Mouse (Mus musculus) hindbrain, embryonic 15.5 days (tissue): ENCODE data around the gene Zfp800. TPM values are rescaled to one million over a fixed set of nuclear protein-coding genes. Genes with fewer than 3 reads are reported as not detected.

Experiments
- ATAC-seq: fragments of 200-750 bp; cut with Nextera tagmentation; 2 replicates; pipeline ENCODE4 v1.8.0; 2017; ENCODE audit warnings: low read depth, moderate number of reproducible peaks, moderate TSS enrichment; ENCODE audit not compliant: low FRiP score
- H3K27ac ChIP-seq: fragments of 300-500 bp; sonication (generic); replicated peaks from 2 replicates; pipeline ENCODE4 v1.5.1; 2015; ENCODE audit warnings: mild to moderate bottlenecking, inconsistent platforms
- H3K27me3 ChIP-seq: fragments of 300-500 bp; sonication (generic); 2 replicates; pipeline ENCODE4 v1.6.1; 2015; ENCODE audit warnings: control low read depth, inconsistent platforms
- H3K36me3 ChIP-seq: fragments of 300-500 bp; sonication (generic); 2 replicates; pipeline ENCODE4 v1.6.1; 2015; ENCODE audit warnings: control low read depth, inconsistent platforms
- H3K4me1 ChIP-seq: fragments of 300-500 bp; sonication (generic); replicated peaks from 2 replicates; pipeline ENCODE4 v1.6.1; 2015; ENCODE audit warnings: control low read depth, inconsistent platforms
- H3K4me2 ChIP-seq: fragments of 300-500 bp; sonication (generic); 2 replicates; pipeline ENCODE4 v1.6.1; 2015; ENCODE audit warnings: moderate library complexity, mild to moderate bottlenecking, inconsistent platforms
- H3K4me3 ChIP-seq: fragments of 300-500 bp; sonication (generic); 2 replicates; pipeline ENCODE4 v1.5.1; 2015; ENCODE audit warnings: mild to moderate bottlenecking, inconsistent platforms
- H3K9ac ChIP-seq: fragments of 300-500 bp; sonication (generic); 2 replicates; pipeline ENCODE4 v1.6.1; 2015; ENCODE audit warnings: inconsistent platforms
- H3K9me3 ChIP-seq: fragments of 300-500 bp; sonication (generic); 2 replicates; pipeline ENCODE4 v1.6.1; 2016; ENCODE audit warnings: control low read depth, inconsistent platforms
- WGBS: fragments of 180-500 bp; shearing (Covaris S2); methylation state at CpG from one replicate; pipeline ENCODE4 v1.1.7; 2015; 5-methylcytosine and 5-hydroxymethylcytosine counted together
- polyA plus RNA-seq: library from polyadenylated mRNA; unstranded; fragments of >200 nt; fragmentation: Nextera tagmentation; extraction: Ambion mirVana; gene quantifications from 2 replicates; pipeline ENCODE4 v1.2.1, GENCODE M21; 2015

Zfp800 gene
- 22.4 and 24.6 TPM in 2 replicates for polyA plus RNA-seq

DNA sequence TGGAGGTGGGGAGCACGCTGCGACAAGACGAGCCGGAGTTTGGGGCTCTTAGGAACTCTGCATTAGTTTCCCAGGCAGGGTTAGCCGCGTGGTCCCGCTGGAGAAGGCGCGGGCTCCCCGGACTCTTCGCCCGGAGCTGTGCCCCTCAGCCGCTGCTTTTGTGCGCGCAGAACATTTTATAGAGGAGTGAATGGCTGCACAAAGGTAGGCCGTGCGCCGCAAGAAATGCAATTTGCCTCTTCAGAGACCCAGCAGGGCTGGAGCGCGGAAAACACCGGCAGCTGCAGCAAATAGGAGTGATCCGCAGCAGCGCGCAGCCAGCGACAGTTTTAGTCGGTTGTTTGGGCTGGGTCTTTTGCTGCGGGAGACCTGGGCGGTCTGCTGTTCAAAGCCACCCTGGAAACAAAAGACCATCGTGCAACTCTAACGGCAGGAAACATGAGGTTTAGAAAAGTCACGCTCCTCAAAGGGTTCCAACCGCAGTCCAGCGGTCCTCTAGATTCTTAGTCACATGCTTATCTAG is at the start of gene Zfp800:
Gene Zfp800, minus strand, starts transcription at position 325 of the 523 bp plus-strand sequence.
- ATAC-seq: no peak

DNA sequence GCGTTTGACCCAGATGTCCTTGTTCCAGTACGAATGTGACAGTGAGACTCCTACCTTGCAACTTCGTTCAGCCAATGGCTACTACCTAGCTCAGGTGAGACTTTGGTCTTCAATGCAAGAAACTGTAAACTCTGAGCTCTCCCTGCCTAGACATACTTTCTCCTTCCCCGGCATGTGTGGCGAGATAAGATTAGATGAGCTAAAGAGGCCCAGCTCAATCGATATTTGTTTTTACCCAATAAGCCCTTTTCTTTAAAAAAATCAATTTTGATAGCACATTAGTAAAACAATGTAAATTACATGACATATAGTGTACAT is 33.7 kb upstream of the Zfp800 start:
- Histone ChIP-seq H3K4me3 (no peak overlapping the region), H3K4me1 (no peaks in the 10 kb centered on the region), H3K9ac (no peak overlapping the region), H3K27ac (no peak overlapping the region), H3K36me3 (peaks cover 7% of the 10 kb centered on the region; the same call in 1 of the 2 replicates), H3K9me3 (no peaks in the 10 kb centered on the region), H3K27me3 (no peaks in the 10 kb centered on the region), H3K4me2 (no peak overlapping the region)
- no peak for ATAC-seq
- 83% methylated on average over 6 of the region's 6 CpGs for WGBS

More for the DNA sequence above, at the start of gene Zfp800:
- Histone ChIP-seq H3K9me3 (no peaks in the 10 kb centered on the region), H3K27me3 (peaks cover 4% of the 10 kb centered on the region; the same call in 1 of the 2 replicates), H3K36me3 (no peaks in the 10 kb centered on the region), H3K4me3 (peak within 1 kb of the TSS; percentile 42), H3K4me2 (peak within 1 kb of the TSS; percentile 91), H3K9ac (peak within 1 kb of the TSS; percentile 27), H3K27ac (peak within 1 kb of the TSS; percentile 48), H3K4me1 (peaks cover 16% of the 10 kb centered on the region)
- under 1% methylated on average over 33 of the region's 33 CpGs for WGBS

DNA sequence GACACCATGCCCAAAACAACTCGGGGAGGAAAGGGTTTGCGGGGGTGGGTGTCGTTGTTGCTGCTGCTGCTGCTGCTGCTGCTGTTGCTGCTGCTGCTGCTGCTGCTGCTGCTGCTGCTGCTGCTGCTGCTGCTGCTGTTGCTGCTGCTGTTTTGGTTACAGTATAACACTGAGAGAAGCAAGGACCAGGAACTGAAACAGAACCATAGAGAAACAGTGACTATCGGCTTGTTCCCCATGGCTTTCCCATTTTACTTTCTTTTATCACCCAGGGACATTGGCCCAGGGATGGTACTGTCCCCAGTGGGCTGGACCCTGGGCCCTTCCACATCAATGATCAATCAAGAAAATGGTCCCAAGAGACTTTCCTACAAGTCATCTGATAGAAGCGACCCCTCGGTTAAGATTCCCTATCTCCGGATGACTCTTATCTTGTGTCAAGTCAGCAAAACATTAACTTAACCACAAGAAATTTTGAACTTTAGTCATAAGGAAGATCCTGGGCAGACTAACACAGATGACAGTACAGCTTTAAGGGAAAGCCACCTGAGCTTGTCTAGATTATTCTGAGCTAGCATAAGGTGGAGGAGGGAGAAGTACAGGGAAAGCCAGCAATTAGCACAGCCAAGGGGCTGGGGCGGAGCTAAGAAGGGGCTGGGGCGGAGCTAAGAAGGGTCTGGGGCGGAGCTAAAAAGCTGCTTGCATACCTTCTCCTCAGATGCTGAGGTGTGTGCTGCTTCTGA is 33.2 kb upstream of the Zfp800 start:
- Histone ChIP-seq H3K9ac (no peak overlapping the region), H3K4me2 (no peak overlapping the region), H3K27ac (no peak overlapping the region), H3K4me3 (no peak overlapping the region), H3K36me3 (peaks cover 12% of the 10 kb centered on the region), H3K9me3 (no peaks in the 10 kb centered on the region), H3K27me3 (no peaks in the 10 kb centered on the region), H3K4me1 (peaks cover 2% of the 10 kb centered on the region; the same call in 1 of the 2 replicates)
- 80% methylated on average over 10 of the region's 10 CpGs for WGBS
- no peak for ATAC-seq

DNA sequence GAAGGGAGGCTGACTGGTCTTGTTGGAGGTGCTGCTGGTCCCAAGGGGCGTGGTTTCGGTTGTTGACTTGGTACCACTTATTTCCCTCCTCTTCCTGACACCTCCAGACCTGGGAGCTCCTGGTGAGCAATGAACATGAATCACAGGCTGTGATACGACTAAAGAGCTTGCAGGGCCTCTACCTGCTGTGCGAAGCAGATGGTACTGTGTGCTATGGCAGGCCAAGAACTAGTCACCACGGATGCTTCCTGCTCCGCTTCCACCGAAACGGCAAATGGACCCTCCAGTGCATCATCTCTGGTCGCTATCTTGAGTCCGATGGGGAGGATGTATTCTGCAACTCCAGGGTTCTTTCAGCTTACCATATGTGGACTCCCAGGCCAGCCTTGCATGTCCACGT is 32.1 kb upstream of the Zfp800 start:
- Histone ChIP-seq H3K4me3 (no peak overlapping the region), H3K4me1 (peaks cover 13% of the 10 kb centered on the region), H3K27ac (no peak overlapping the region), H3K9ac (no peak overlapping the region), H3K27me3 (no peaks in the 10 kb centered on the region), H3K4me2 (no peak overlapping the region), H3K9me3 (no peaks in the 10 kb centered on the region), H3K36me3 (peaks cover 17% of the 10 kb centered on the region)
- no peak for ATAC-seq
- WGBS: 87% methylated on average over 11 of the region's 11 CpGs

DNA sequence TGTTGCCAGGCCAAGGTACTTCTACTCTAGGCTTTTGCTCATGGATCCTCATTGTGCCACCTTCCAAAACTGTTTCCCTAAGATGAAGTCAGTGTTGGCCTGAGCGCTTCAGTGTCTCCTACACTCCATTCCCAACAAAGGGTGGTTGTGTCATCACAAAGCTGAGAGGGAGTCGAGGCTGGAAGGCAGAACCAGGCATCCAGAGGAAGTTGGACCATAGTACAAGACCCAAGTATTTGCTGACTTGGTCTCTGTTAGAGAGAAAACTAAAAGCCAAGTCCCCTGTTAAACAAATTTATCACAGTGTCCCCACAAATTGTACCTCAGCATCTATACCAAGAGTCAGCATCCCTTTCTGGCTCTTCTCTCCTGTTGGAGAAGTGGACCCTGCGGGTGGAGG is 30.5 kb upstream of the Zfp800 start, which contains the start of gene Gcc1:
Gene Gcc1, minus strand, starts transcription at position 101 of the 400 bp plus-strand sequence.
- WGBS: 84% methylated on average over 3 of the region's 3 CpGs
- no peak within 1 kb of the TSS for H3K4me3 ChIP-seq
- H3K4me2 ChIP-seq: no peak within 1 kb of the TSS
- no peaks in the 10 kb centered on the region for H3K27me3 ChIP-seq
- H3K9me3 ChIP-seq: no peaks in the 10 kb centered on the region
- no peak for ATAC-seq
- H3K36me3 ChIP-seq: peaks cover 17% of the 10 kb centered on the region
- H3K9ac ChIP-seq: no peak within 1 kb of the TSS
- H3K4me1 ChIP-seq: peaks cover 22% of the 10 kb centered on the region
- no peak within 1 kb of the TSS for H3K27ac ChIP-seq

DNA sequence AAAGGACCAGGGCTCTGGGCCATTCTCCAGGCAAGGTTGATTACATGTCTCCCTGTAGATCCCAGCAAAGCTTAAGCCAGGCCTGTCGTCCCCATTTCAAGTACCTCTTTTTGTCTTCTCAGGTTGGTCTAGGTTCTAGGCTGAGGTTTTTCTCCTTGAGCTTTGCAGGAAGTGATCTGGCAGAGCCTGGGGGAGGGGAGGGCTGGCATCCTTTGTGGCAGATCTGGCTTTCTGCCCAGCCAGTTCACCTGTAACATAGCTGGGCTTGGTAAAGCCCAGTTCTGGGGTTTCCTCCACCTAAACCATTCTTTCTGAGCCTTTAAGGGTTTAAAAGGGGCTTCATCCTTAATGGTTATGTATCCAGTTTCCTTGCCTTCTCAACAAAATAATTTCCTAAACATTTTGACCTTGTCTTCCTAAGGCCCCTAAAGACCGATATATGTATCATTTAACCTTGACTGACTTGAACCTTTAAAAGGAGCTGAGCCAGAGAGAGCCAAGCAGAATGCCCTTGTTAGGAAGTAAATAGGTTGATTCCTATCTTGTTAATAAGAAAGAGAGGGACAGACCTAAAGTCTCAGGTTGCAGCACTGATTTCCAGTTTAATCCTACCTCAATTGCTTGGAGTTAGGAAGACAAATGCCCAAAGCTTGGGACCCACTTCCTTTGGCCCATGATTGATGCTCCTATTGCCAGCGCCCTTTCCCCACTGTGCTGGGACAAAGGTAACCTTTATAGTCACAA is 29.5 kb upstream of the Zfp800 start, which contains the start of gene Fscn3:
Gene Fscn3, plus strand, starts transcription at position 694 of the 744 bp plus-strand sequence.
- H3K27me3 ChIP-seq: no peaks in the 10 kb centered on the region
- ATAC-seq: no peak
- 82% methylated on average over 3 of the region's 3 CpGs for WGBS
- no peak within 1 kb of the TSS for H3K27ac ChIP-seq
- H3K4me2 ChIP-seq: no peak within 1 kb of the TSS
- no peaks in the 10 kb centered on the region for H3K9me3 ChIP-seq
- H3K4me3 ChIP-seq: no peak within 1 kb of the TSS
- H3K36me3 ChIP-seq: peaks cover 17% of the 10 kb centered on the region
- peaks cover 27% of the 10 kb centered on the region for H3K4me1 ChIP-seq
- no peak within 1 kb of the TSS for H3K9ac ChIP-seq

DNA sequence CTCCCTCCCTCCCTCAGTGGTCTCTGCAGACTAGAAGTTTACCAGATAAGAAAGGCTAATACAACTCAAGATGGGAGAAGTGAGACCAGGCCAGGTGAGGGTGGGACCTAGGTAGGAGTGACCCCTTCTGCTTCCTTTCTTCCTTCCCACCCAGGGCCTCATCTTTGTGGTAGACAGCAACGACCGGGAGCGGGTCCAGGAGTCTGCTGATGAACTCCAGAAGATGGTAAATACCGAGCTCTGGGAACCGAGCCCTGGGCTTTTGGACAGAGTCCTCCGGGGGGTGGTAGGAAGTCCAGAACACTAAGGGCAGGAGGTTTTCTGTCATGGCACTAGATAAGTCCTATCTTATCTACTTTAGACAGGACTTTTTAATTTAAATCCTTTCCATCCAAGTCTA is 27.2 kb upstream of the Zfp800 start:
- Histone ChIP-seq H3K9me3 (no peaks in the 10 kb centered on the region), H3K4me2 (peak overlapping the region; percentile 76), H3K36me3 (peaks cover 17% of the 10 kb centered on the region), H3K9ac (no peak overlapping the region), H3K4me1 (peaks cover 43% of the 10 kb centered on the region), H3K4me3 (no peak overlapping the region), H3K27me3 (no peaks in the 10 kb centered on the region), H3K27ac (no peak overlapping the region)
- no peak for ATAC-seq
- 93% methylated on average over 6 of the region's 6 CpGs for WGBS

DNA sequence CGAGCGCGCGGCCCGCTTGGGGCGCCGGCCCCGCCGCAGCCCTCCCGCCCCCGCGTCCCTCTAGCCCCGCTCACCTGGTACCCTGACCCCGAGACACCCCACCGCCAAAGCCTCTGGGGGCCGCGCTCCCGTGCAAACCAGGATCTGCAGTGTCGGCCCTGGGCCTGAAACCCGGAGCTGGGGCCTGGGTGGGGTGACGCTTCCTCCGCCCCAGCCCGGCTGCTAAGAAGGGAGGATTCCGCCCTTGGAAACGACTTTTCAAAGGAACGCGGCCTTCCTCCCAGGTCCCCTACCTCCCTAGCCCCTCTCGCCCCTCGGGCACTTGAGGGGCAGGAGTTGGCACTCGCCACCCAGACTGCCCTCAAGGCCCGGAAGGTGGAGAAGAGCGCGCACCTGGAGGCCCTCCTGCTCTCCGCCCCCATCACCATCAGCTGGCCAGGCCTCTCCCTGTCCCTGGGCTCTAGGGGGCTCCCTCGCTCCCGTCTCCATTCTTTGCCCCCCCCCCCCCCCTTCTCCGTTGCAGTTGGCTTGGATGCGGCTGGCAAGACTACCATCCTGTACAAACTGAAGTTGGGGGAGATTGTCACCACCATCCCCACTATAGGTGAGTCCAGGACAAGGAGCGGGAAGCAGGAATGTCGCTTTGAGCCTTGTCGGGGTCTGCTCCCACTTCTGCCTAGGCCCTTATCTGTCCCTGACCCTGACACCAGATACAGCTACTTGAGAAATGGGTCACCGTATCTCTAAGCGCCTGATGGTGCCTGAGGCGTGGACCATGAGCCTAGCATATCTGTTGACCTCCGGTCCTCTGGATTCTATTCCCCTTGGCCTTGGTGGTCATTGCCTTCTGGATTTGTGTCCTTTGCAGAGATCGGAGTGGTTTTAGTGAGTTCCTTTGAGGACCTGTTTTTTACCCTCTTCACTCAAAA is 26.2 kb upstream of the Zfp800 start:
- H3K4me2 ChIP-seq: peak overlapping the region; percentile 76
- peak; percentile 32 for ATAC-seq
- H3K36me3 ChIP-seq: peaks cover 18% of the 10 kb centered on the region
- H3K9me3 ChIP-seq: no peaks in the 10 kb centered on the region
- peak overlapping the region; percentile 80 for H3K4me3 ChIP-seq
- H3K9ac ChIP-seq: peak overlapping the region; percentile 81
- H3K4me1 ChIP-seq: peaks cover 52% of the 10 kb centered on the region
- WGBS: 11% methylated on average over 44 of the region's 46 CpGs
- peak overlapping the region; percentile 80 for H3K27ac ChIP-seq
- H3K27me3 ChIP-seq: no peaks in the 10 kb centered on the region

DNA sequence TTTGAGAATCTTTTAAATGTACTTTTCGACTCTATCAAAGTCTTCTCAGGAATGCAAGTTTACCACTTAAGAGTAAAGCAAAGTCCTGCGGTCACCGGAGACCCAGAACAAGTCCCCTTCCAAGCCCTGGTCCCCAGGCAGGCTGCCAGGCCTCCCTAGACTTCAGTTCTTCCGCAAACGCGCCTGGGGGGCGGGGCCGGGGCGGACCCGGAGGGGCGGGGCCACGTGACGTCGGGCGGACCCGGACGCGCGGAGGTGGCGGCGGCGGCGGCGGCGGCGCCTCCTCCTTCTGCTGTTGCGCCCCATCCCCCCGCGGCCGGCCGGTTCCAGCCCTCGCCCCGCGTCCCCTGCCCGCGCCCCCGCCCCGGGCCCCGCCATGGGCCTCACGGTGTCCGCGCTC is 25.5 kb upstream of the Zfp800 start, which contains the start of gene Arf5:
Gene Arf5, plus strand, starts transcription at position 248 of the 400 bp plus-strand sequence.
- under 1% methylated on average over 28 of the region's 42 CpGs for WGBS
- H3K36me3 ChIP-seq: peaks cover 26% of the 10 kb centered on the region
- peak within 1 kb of the TSS; percentile 80 for H3K27ac ChIP-seq
- H3K27me3 ChIP-seq: no peaks in the 10 kb centered on the region
- H3K4me2 ChIP-seq: peak within 1 kb of the TSS; percentile 76
- H3K4me1 ChIP-seq: peaks cover 53% of the 10 kb centered on the region
- H3K4me3 ChIP-seq: peak within 1 kb of the TSS; percentile 80
- peak; percentile 77 for ATAC-seq
- H3K9ac ChIP-seq: peak within 1 kb of the TSS; percentile 81
- no peaks in the 10 kb centered on the region for H3K9me3 ChIP-seq

DNA sequence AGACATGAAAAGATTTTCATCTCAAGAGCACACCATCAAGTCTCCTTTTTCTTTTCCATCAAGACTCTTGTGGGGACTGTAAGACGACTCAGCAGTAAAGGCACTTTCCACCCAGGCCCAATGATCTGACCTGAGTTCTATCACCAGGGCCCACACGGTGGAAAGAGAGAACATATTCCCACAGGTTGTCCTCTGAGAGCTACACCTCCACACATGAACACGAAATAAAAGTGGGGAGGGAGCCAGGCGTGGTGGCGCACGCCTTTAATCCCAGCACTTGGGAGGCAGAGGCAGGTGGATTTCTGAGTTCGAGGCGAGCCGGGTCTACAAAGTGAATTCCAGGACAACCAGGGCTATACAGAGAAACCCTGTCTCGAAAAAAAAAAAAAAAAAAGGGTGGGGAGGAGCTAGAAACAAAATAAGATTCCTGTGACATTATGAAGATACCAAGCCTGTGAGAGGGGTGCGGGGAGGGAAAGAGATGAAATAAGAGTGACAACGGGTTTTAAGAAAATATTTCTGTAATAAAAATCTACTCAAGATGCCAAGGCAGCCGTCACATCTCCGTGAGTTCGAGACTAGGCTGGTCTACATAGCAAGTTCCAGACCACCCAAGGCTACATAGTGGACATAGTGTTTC is 25.0 kb upstream of the Zfp800 start:
- H3K4me2 ChIP-seq: peak overlapping the region; percentile 76
- WGBS: 72% methylated on average over 15 of the region's 15 CpGs
- H3K27me3 ChIP-seq: no peaks in the 10 kb centered on the region
- peak; percentile 15 for ATAC-seq
- H3K27ac ChIP-seq: peak overlapping the region; percentile 80; the same call in 1 of the 2 replicates
- H3K9ac ChIP-seq: 0 out of 2 replicates have a peak overlapping the region, but pooled peaks have one; percentile 81
- H3K9me3 ChIP-seq: no peaks in the 10 kb centered on the region
- H3K36me3 ChIP-seq: peaks cover 31% of the 10 kb centered on the region
- H3K4me1 ChIP-seq: peaks cover 53% of the 10 kb centered on the region
- H3K4me3 ChIP-seq: peak overlapping the region; percentile 80
